Mouse (Mus musculus) embryonic facial prominence, embryonic 11.5 days (tissue): Measurements from ENCODE around the gene Abcb10. TPM values are rescaled to one million over a fixed set of nuclear protein-coding genes. Genes with fewer than 3 reads are reported as not detected.

ENCODE experiments used
- ATAC-seq: fragments of 200-750 bp; cut with Nextera tagmentation; replicated peaks from 2 replicates; pipeline ENCODE4 v1.8.0; 2017; ENCODE audit warnings: low read depth; ENCODE audit not compliant: insufficient number of reproducible peaks, low FRiP score, low TSS enrichment
- DNase-seq: peaks from one replicate; pipeline ENCODE4 v3.0.0-alpha.2; 2015; ENCODE audit warnings: low spot score
- H3K27ac ChIP-seq: fragments of 300-500 bp; sonication (generic); replicated peaks from 2 replicates; pipeline ENCODE4 v1.5.1; 2014; ENCODE audit warnings: mild to moderate bottlenecking, low read depth, low read length, control low read depth
- H3K27me3 ChIP-seq: fragments of 300-500 bp; sonication (generic); 2 replicates; pipeline ENCODE4 v1.6.1; 2014; ENCODE audit warnings: mild to moderate bottlenecking, low read length, moderate library complexity, mixed read lengths; ENCODE audit not compliant: control insufficient read depth, insufficient read depth
- H3K36me3 ChIP-seq: fragments of 300-500 bp; sonication (generic); replicated peaks from 2 replicates; pipeline ENCODE4 v1.6.1; 2014; ENCODE audit warnings: low read depth, mild to moderate bottlenecking, low read length, moderate library complexity, mixed read lengths; ENCODE audit not compliant: control insufficient read depth, insufficient read depth
- H3K4me1 ChIP-seq: fragments of 300-500 bp; sonication (generic); 2 replicates; pipeline ENCODE4 v1.6.1; 2014; ENCODE audit warnings: low read length, mixed read lengths; ENCODE audit not compliant: control insufficient read depth, insufficient read depth
- H3K4me2 ChIP-seq: fragments of 300-500 bp; sonication (generic); 2 replicates; pipeline ENCODE4 v1.6.1; 2014; ENCODE audit warnings: low read depth, mild to moderate bottlenecking, control low read depth, low read length, moderate library complexity
- H3K4me3 ChIP-seq: fragments of 300-500 bp; sonication (generic); 2 replicates; pipeline ENCODE4 v1.5.1; 2014; ENCODE audit warnings: low read depth, low read length, control low read depth
- H3K9ac ChIP-seq: fragments of 300-500 bp; sonication (generic); replicated peaks from 2 replicates; pipeline ENCODE4 v1.6.1; 2014; ENCODE audit warnings: mild to moderate bottlenecking, control low read depth, low read length
- H3K9me3 ChIP-seq: fragments of 300-500 bp; sonication (generic); replicated peaks from 2 replicates; pipeline ENCODE4 v1.6.1; 2016; ENCODE audit warnings: mild to moderate bottlenecking, low read length, inconsistent platforms, mixed read lengths; ENCODE audit not compliant: control insufficient read depth
- whole genome bisulfite sequencing: fragments of 180-500 bp; shearing (Covaris S2); extraction: QIAGEN DNeasy Blood & Tissue Kit; methylation state at CpG from one replicate; pipeline ENCODE4 v1.1.7; 2014; 5-methylcytosine and 5-hydroxymethylcytosine counted together
- microRNA counts: library from miRNA; unstranded; fragments of <30 nt; microRNA quantifications from one replicate; lab custom pipeline; 2016
- microRNA-seq: library from miRNA; unstranded; fragments of <30 nt; microRNA quantifications from one replicate; pipeline ENCODE4, GENCODE M21; 2016; ENCODE audit warnings: borderline number of aligned reads
- polyA plus RNA-seq: library from polyadenylated mRNA; unstranded; fragments of >200 nt; fragmentation: Nextera tagmentation; extraction: Ambion mirVana; gene quantifications from 2 replicates; pipeline ENCODE4 v1.2.1, GENCODE M21; 2014

The Abcb10 gene
- polyA plus RNA-seq, 1 experiment from 2014 or later, result 18.8 TPM

DNA sequence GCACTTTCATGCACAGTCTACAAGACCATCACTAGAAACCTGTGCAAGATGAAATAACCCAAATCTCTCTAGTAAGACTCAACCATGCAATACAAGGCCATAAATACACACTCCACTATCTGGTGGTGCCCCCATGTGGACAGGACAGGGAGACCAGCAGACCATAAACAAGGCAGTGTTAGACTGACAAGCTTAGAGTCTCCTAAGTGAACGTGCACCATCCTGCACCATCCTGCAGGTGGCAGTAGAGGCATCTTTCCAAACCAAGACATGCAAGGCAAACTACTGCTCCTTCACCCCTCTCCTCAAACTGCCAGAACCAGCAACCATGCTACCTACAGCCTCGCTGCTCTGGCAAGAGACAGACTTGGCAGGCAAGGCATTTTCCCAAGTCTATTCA lies 58.2 kb downstream of the Abcb10 start:
- no peak overlapping the region for H3K4me2 ChIP-seq
- no peak overlapping the region for H3K9ac ChIP-seq
- no peaks in the 10 kb centered on the region for H3K9me3 ChIP-seq
- WGBS, result 16% methylated on average over 2 of the region's 2 CpGs
- DNase-seq (peak; percentile 86), ATAC-seq (no peak; the same call in 1 of the 2 replicates)
- no peaks in the 10 kb centered on the region for H3K4me1 ChIP-seq
- no peak overlapping the region for H3K27ac ChIP-seq
- peaks cover 3% of the 10 kb centered on the region for H3K36me3 ChIP-seq
- H3K4me3 ChIP-seq, result no peak overlapping the region
- no peaks in the 10 kb centered on the region for H3K27me3 ChIP-seq

DNA sequence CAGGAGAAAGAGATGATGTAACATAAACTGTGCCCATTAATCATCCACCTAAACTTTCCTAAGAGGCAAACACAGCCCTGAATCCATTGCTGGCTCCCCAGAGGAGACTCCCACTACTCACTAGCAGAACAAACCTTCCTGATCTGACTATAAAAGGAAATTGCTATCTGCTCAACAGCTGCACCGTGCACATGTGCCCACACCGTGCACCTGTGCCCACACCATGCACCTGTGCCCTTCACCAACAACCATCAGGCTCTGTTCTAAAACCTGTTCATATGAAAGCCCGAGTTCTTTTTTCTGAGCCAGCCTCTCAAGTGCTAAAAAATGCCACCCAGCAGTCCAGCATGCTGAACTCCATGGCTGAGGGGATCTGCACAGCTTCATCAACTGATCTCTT lies 68.3 kb downstream of the Abcb10 start:
- peaks cover 4% of the 10 kb centered on the region; the same call in 1 of the 2 replicates for H3K36me3 ChIP-seq
- no peak for DNase-seq

DNA sequence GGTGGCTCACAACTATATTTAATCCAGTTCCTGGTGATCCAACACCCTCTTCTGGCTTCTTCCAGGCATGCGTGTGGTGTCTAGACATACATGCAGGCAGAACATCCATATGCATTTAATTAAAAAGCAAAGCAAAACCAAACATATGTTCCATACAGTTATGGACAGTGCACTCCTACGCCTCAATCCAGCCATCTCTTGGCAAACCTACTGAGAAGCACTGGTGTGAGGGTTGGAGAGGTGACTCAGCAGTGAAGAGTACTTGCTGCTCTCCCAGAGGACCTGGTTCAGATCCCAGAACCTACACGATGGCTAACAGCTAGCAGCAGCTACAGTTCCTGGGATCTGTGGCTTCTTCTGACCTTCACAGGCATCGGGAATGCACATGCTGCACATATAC lies 70.7 kb downstream of the Abcb10 start:
- H3K27ac ChIP-seq, result no peak overlapping the region
- H3K4me2 ChIP-seq, result no peak overlapping the region
- no peaks in the 10 kb centered on the region for H3K4me1 ChIP-seq
- H3K36me3 ChIP-seq, result peaks cover 6% of the 10 kb centered on the region; the same call in 1 of the 2 replicates
- DNase-seq (no peak), ATAC-seq (no peak)
- no peaks in the 10 kb centered on the region for H3K9me3 ChIP-seq
- H3K4me3 ChIP-seq, result no peak overlapping the region
- no peak overlapping the region for H3K9ac ChIP-seq
- 90% methylated on average over 4 of the region's 4 CpGs for WGBS
- no peaks in the 10 kb centered on the region for H3K27me3 ChIP-seq

More for the DNA sequence above, 68.3 kb downstream of the Abcb10 start:
- Histone ChIP-seq H3K4me2 (no peak overlapping the region), H3K4me1 (no peaks in the 10 kb centered on the region), H3K27me3 (no peaks in the 10 kb centered on the region), H3K9ac (no peak overlapping the region), H3K9me3 (no peaks in the 10 kb centered on the region), H3K4me3 (no peak overlapping the region), H3K27ac (no peak overlapping the region)
- ATAC-seq, result no peak
- WGBS, result 94% methylated on average over 3 of the region's 3 CpGs

DNA sequence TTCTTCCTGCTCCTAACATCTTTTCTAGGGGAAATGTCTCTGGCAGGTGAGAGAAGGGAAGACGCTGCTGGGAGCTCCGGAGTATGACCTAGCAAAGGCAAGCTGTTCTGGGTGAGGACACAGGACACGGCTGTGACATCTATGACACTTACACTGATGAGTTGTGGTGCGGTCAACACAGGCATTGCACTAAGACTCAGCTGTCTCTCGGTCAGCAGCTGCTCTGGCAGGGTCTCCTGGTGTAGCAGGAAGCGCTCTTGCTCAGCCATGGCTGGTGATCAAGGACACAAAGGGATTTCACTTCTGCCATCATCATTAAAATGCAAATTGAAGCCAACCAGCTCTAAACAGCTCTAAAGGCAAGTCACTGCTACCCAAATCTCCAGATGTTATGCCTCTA lies 75.3 kb downstream of the Abcb10 start:
- H3K4me1 ChIP-seq, result no peaks in the 10 kb centered on the region
- peaks cover 10% of the 10 kb centered on the region for H3K36me3 ChIP-seq
- no peak overlapping the region for H3K27ac ChIP-seq
- H3K9me3 ChIP-seq, result no peaks in the 10 kb centered on the region
- H3K4me2 ChIP-seq, result no peak overlapping the region
- 95% methylated on average over 6 of the region's 6 CpGs for WGBS
- ATAC-seq (no peak), DNase-seq (no peak)
- no peak overlapping the region for H3K9ac ChIP-seq
- H3K27me3 ChIP-seq, result no peaks in the 10 kb centered on the region
- H3K4me3 ChIP-seq, result no peak overlapping the region

DNA sequence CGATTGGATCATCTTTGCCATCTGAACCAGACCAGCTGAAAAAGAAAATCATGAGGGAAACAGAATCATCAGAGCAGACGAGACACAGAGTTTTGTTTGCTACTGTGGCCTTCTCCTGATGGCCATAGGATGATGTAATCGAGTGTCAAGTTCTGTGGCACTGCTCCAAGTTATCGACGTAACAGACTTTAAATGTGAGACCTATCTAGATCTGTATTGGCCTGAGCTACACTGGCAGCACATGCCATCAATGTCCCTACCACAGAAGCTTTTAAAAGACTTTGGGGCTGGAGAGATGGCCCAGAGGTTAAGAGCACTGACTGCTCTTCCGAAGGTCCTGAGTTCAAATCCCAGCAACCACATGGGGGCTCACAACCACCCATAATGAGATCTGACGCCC lies 80.3 kb downstream of the Abcb10 start:
- Histone ChIP-seq H3K27me3 (no peaks in the 10 kb centered on the region), H3K36me3 (peaks cover 17% of the 10 kb centered on the region), H3K4me3 (no peak overlapping the region), H3K9ac (no peak overlapping the region), H3K4me1 (no peaks in the 10 kb centered on the region), H3K9me3 (no peaks in the 10 kb centered on the region), H3K4me2 (no peak overlapping the region), H3K27ac (no peak overlapping the region)
- no peak for ATAC-seq
- no peak for DNase-seq
- 87% methylated on average over 7 of the region's 7 CpGs for WGBS

MicroRNA genes within 50 kb of the gene (microRNA counts, 519-probe panel; counts per million panel counts)
- not detected for microRNA mmu-miR-1967 (lab: Ali Mortazavi, UCI)

Small RNA genes lying within 50 kb of the gene (microRNA-seq; reads per million reads assigned to microRNA genes)
- not detected for gene Mir1967

Other genes starting within 250 kb of the Abcb10 start
- 56.7 and 57.3 TPM in 2 replicates for gene Rab4a, start 177.1 kb downstream of the Abcb10 start, polyA plus RNA-seq
- gene Ccsap, start 122.9 kb downstream of the Abcb10 start, polyA plus RNA-seq, result 5.6 and 6.9 TPM in 2 replicates
- gene Acta1, start 88.4 kb downstream of the Abcb10 start, polyA plus RNA-seq, result 4.9 and 10.2 TPM in 2 replicates
- 55.2 and 63.0 TPM in 2 replicates for gene Nup133, start 33.9 kb downstream of the Abcb10 start, polyA plus RNA-seq
- 45.1 TPM in 2 replicates for gene Taf5l, start 38.3 kb upstream of the Abcb10 start, polyA plus RNA-seq
- 6.7 and 7.2 TPM in 2 replicates for gene Urb2, start 38.4 kb upstream of the Abcb10 start, polyA plus RNA-seq
- 52.5 and 54.7 TPM in 2 replicates for gene Galnt2, start 248.3 kb upstream of the Abcb10 start, polyA plus RNA-seq